Mouse (Mus musculus) CH12.LX (cell line): Measurements from ENCODE around the gene Art3. TPM values are rescaled to one million over a fixed set of nuclear protein-coding genes. Genes with fewer than 3 reads are reported as not detected.
A peak's percentile ranks its signal among the peaks of the same experiment; 100 is the strongest.

ENCODE experiments used
- DNase-seq: peaks from one replicate; pipeline ENCODE4 v3.0.0-alpha.2; 2013; ENCODE audit errors: extremely low read depth
- H3K27ac ChIP-seq: 2 replicates; pipeline ENCODE4 v1.5.1; 2012; ENCODE audit warnings: low read depth, mild to moderate bottlenecking, control low read depth, moderate library complexity; ENCODE audit not compliant: insufficient read depth
- H3K27me3 ChIP-seq: replicated peaks from 2 replicates; pipeline ENCODE3; 2012; ENCODE audit warnings: inconsistent platforms
- H3K36me3 ChIP-seq, 2 experiments: replicated peaks in 1 of 2; 2 replicates each; pipeline versions ENCODE3 to v1.6.1; 2012; ENCODE audit warnings: inconsistent platforms in 1 of 2, low read length in 1 of 2, mild to moderate bottlenecking in 1 of 2, mixed read lengths in 1 of 2, moderate library complexity in 1 of 2; ENCODE audit not compliant: control insufficient read depth in 1 of 2, insufficient read depth in 1 of 2
- H3K4me1 ChIP-seq, 2 experiments: 2 replicates each; pipeline ENCODE4 v1.6.1; 2012; ENCODE audit warnings: inconsistent platforms in 1 of 2, moderate library complexity in 1 of 2; ENCODE audit not compliant: insufficient read depth in 2 of 2, control insufficient read depth in 1 of 2
- H3K4me2 ChIP-seq: 2 replicates; pipeline ENCODE4 v1.6.1; 2012; ENCODE audit warnings: low read depth, mild to moderate bottlenecking, control low read depth; ENCODE audit not compliant: poor library complexity, insufficient read depth, severe bottlenecking
- H3K4me3 ChIP-seq, 3 experiments: fragments of 150-350 bp in 1 of 3; sonication (generic) in 1 of 3; replicated peaks in 1 of 3; 2 replicates each; pipeline versions ENCODE3 to v1.5.1; 2011 to 2012; ENCODE audit warnings: low read depth in 2 of 3, low read length in 2 of 3, mild to moderate bottlenecking in 2 of 3, moderate library complexity in 2 of 3, control low read depth in 1 of 3, improper control_type of control experiment in 1 of 3, inconsistent platforms in 1 of 3, mixed read lengths in 1 of 3; ENCODE audit not compliant: poor library complexity in 1 of 3
- H3K79me2 ChIP-seq: replicated peaks from 2 replicates; pipeline ENCODE4 v1.6.1; 2012; ENCODE audit warnings: mild to moderate bottlenecking, moderate library complexity; ENCODE audit not compliant: control insufficient read depth, poor library complexity, insufficient read depth, severe bottlenecking; ENCODE audit errors: extremely low read depth
- H3K9ac ChIP-seq: 2 replicates; pipeline ENCODE4 v1.6.1; 2012; ENCODE audit warnings: low read depth, mild to moderate bottlenecking, control low read depth, moderate library complexity; ENCODE audit not compliant: insufficient read depth
- H3K9me3 ChIP-seq: replicated peaks from 2 replicates; pipeline ENCODE3; 2012; ENCODE audit warnings: low read length, inconsistent platforms, mixed read lengths
- EP300 ChIP-seq: IDR thresholded peaks from 2 replicates; pipeline ENCODE4 v1.6.1; 2011; ENCODE audit warnings: low read length, improper control_type of control experiment
- ETS1 ChIP-seq: conservative IDR thresholded peaks from 2 replicates; pipeline ENCODE4 v1.6.1; 2012; ENCODE audit warnings: low read depth, mild to moderate bottlenecking, inconsistent platforms, low read length, improper control_type of control experiment, moderate library complexity
- MAZ ChIP-seq: IDR thresholded peaks from 2 replicates; pipeline ENCODE4 v1.6.1; 2012; ENCODE audit warnings: low read depth, mild to moderate bottlenecking, inconsistent platforms, low read length, improper control_type of control experiment, moderate library complexity
- MYC ChIP-seq: IDR thresholded peaks from 2 replicates; pipeline ENCODE4 v1.6.1; 2011; ENCODE audit warnings: low read depth, mild to moderate bottlenecking, improper control_type of control experiment, low read length
- NELFE ChIP-seq: IDR thresholded peaks from 2 replicates; pipeline ENCODE4 v1.6.1; 2011; ENCODE audit warnings: low read depth, low read length, improper control_type of control experiment
- NRF1 ChIP-seq: IDR thresholded peaks from 2 replicates; pipeline ENCODE4 v1.6.1; 2014; ENCODE audit warnings: low read depth, mild to moderate bottlenecking, inconsistent platforms, low read length, improper control_type of control experiment, moderate library complexity
- PAX5 ChIP-seq: IDR thresholded peaks from 2 replicates; pipeline ENCODE4 v1.6.1; 2012; ENCODE audit warnings: low read length, inconsistent platforms, mixed read lengths
- RAD21 ChIP-seq: IDR thresholded peaks from 2 replicates; pipeline ENCODE4 v1.6.1; 2011; ENCODE audit warnings: low read depth, mild to moderate bottlenecking, low read length, improper control_type of control experiment, moderate library complexity
- SMC3 ChIP-seq: IDR thresholded peaks from 2 replicates; pipeline ENCODE4 v1.6.1; 2011; ENCODE audit warnings: low read depth, low read length, improper control_type of control experiment
- UBTF ChIP-seq: IDR thresholded peaks from 2 replicates; pipeline ENCODE4 v1.6.1; 2012; ENCODE audit warnings: low read depth, mild to moderate bottlenecking, inconsistent platforms, low read length, improper control_type of control experiment, moderate library complexity
- USF2 ChIP-seq: conservative IDR thresholded peaks from 2 replicates; pipeline ENCODE4 v1.6.1; 2011; ENCODE audit warnings: low read depth, low read length, improper control_type of control experiment
- ZNF384 ChIP-seq: IDR thresholded peaks from 2 replicates; pipeline ENCODE4 v1.6.1; 2012; ENCODE audit warnings: low read depth, low read length, improper control_type of control experiment, inconsistent platforms
- dilution Hi-C: fragments of 300-500 bp; cut with MboI; formaldehyde crosslinking; loops from 2 replicates; pipeline ENCODE4 v1.14.3; 2020; ENCODE audit warnings: low sequenced_read_pairs; ENCODE audit not compliant: extremely low pct_unique_long_range_greater_than_20kb, extremely low pct_ligation_motif_present
- in situ Hi-C: fragments of 300-500 bp; cut with MboI; formaldehyde crosslinking; loops from 3 replicates; pipeline ENCODE4 v1.14.3; 2019; ENCODE audit warnings: low sequenced_read_pairs, low pct_ligation_motif_present, low pct_unique_long_range_greater_than_20kb, mixed read lengths
- polyA plus RNA-seq: library from polyadenylated mRNA; unstranded; fragments of >175 nt; gene quantifications from 2 replicates; pipeline ENCODE4 v1.2.1, GENCODE M21; 2012; ENCODE audit warnings: low read depth; ENCODE audit not compliant: insufficient read length
- total RNA-seq, 2 experiments: library from RNA; depleted of rRNA; stranded (reverse); fragments of 300-350 nt in 1 of 2; fragments of >200 nt in 1 of 2; gene quantifications; 2 replicates each; pipeline ENCODE4 v1.2.3; 2012 to 2014

Gene Art3
- total and polyA plus RNA-seq, 3 experiments, result 0.34 TPM; not detected in 2

DNA sequence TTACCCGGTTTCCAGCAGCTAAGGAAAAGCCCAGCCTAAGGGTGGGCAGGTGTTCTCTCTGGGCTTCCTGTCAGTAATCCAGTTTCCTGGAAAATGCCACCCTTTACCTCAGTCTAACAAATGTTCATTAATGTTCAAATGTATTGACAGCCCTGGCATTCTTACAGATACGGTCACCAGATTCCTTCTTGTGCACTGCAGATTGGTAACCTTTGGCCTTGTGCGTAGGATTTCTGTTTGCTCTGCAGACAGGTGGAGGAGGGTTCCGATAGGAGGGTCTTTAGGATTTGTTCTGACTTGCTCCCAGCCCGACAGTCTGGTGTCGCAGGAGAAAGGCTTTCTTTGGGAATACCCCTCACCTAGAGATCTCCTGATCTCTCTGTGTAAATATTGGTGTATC is 34.9 kb downstream of the Art3 start:
- DNase-seq, result no peak
- no peak overlapping the region for H3K4me3 ChIP-seq
- dilution Hi-C loops (no loop called here), in situ Hi-C loops (no loop called here)
- no peaks in the 10 kb centered on the region for H3K36me3 ChIP-seq
- H3K9me3 ChIP-seq, result no peaks in the 10 kb centered on the region
- H3K4me2 ChIP-seq, result no peak overlapping the region
- no peak for TF ChIP-seq RAD21
- no peak overlapping the region for H3K27ac ChIP-seq
- H3K79me2 ChIP-seq, result no peaks in the 10 kb centered on the region
- peaks cover 2 to 13% of the 10 kb centered on the region in 2 experiments; a peak in 3 of 4 replicates for H3K4me1 ChIP-seq
- no peak overlapping the region for H3K9ac ChIP-seq
- H3K27me3 ChIP-seq, result peaks cover 6% of the 10 kb centered on the region

GRCm38 (mm10) chr5:92368392-92368791 is 36.8 kb downstream of the Art3 start:
- Histone ChIP-seq H3K4me1 (peaks cover 2 to 8% of the 10 kb centered on the region in 2 experiments; a peak in 3 of 4 replicates), H3K27me3 (peaks cover 6% of the 10 kb centered on the region), H3K79me2 (no peaks in the 10 kb centered on the region), H3K9me3 (no peaks in the 10 kb centered on the region), H3K36me3 (no peaks in the 10 kb centered on the region), H3K9ac (no peak overlapping the region), H3K4me2 (no peak overlapping the region), H3K27ac (no peak overlapping the region), H3K4me3 (no peak overlapping the region)
- TF ChIP-seq ZNF384 (no peak), USF2 (no peak), NELFE (no peak), PAX5 (no peak), ETS1 (no peak), UBTF (no peak), MYC (no peak), SMC3 (no peak), MAZ (no peak), RAD21 (no peak)
- dilution Hi-C loops, result no loop called here
- in situ Hi-C loops, result no loop called here
- DNase-seq, result no peak

GRCm38 (mm10) chr5:92369151-92369994 is 37.7 kb downstream of the Art3 start:
- no peak overlapping the region for H3K27ac ChIP-seq
- no peaks in the 10 kb centered on the region for H3K79me2 ChIP-seq
- H3K9me3 ChIP-seq, result no peaks in the 10 kb centered on the region
- in situ Hi-C loops (no loop called here), dilution Hi-C loops (no loop called here)
- no peak overlapping the region for H3K4me3 ChIP-seq
- H3K36me3 ChIP-seq, result no peaks in the 10 kb centered on the region
- no peak overlapping the region for H3K4me2 ChIP-seq
- TF ChIP-seq NRF1 (peak; percentile 78), EP300 (peak; percentile 9; the same call in 1 of the 2 replicates), NELFE (no peak)
- DNase-seq, result no peak
- H3K9ac ChIP-seq, result no peak overlapping the region
- H3K27me3 ChIP-seq, result peaks cover 4% of the 10 kb centered on the region
- peaks cover 2 to 13% of the 10 kb centered on the region in 2 experiments; a peak in 3 of 4 replicates for H3K4me1 ChIP-seq
